Mouse (Mus musculus) heart, adult 2 months (tissue): ENCODE results near the gene Plac1. TPM values are rescaled to one million over a fixed set of nuclear protein-coding genes. Genes with fewer than 3 reads are reported as not detected.

Experiments used
- DNase-seq, 2 experiments: peaks; one replicate each; pipeline ENCODE4 v3.0.0; 2021
- H3K27ac ChIP-seq: fragments of 200-600 bp; 2 replicates; pipeline ENCODE4 v1.8.1; 2022
- H3K27me3 ChIP-seq: fragments of 200-500 bp; 2 replicates; pipeline ENCODE4 v1.6.1; 2012; ENCODE audit warnings: mild to moderate bottlenecking, low read length, inconsistent platforms, mixed read lengths; ENCODE audit not compliant: control insufficient read depth, insufficient read depth
- H3K36me3 ChIP-seq: fragments of 200-500 bp; 2 replicates; pipeline ENCODE4 v1.6.1; 2012; ENCODE audit warnings: low read length, inconsistent platforms; ENCODE audit not compliant: control insufficient read depth, insufficient read depth
- H3K4me1 ChIP-seq: fragments of 200-500 bp; 2 replicates; pipeline ENCODE4 v1.6.1; 2011; ENCODE audit warnings: low read length; ENCODE audit not compliant: control insufficient read depth, insufficient read depth
- H3K4me3 ChIP-seq: fragments of 200-600 bp; 2 replicates; pipeline ENCODE4 v1.8.1; 2022
- H3K79me2 ChIP-seq: fragments of 200-500 bp; replicated peaks from 2 replicates; pipeline ENCODE4 v1.6.1; 2012; ENCODE audit warnings: mild to moderate bottlenecking, inconsistent platforms, low read length, moderate library complexity, mixed read lengths; ENCODE audit not compliant: control insufficient read depth, insufficient read depth
- H3K9ac ChIP-seq: fragments of 200-500 bp; 2 replicates; pipeline ENCODE4 v1.6.1; 2012; ENCODE audit warnings: low read depth, mild to moderate bottlenecking, control low read depth, inconsistent platforms, low read length, mixed read lengths
- CTCF ChIP-seq: fragments of 200-600 bp; IDR thresholded peaks from 2 replicates; pipeline ENCODE4 v1.8.1; 2022; ENCODE audit warnings: antibody characterized with exemption, mild to moderate bottlenecking, moderate library complexity
- EP300 ChIP-seq: fragments of 200-500 bp; IDR thresholded peaks from 2 replicates; pipeline ENCODE4 v1.6.1; 2011; ENCODE audit warnings: low read depth, low read length, control low read depth; ENCODE audit not compliant: insufficient read depth
- POLR2A ChIP-seq: fragments of 200-500 bp; IDR thresholded peaks from 2 replicates; pipeline ENCODE4 v1.6.1; 2011; ENCODE audit warnings: mild to moderate bottlenecking, low read depth, low read length, control low read depth; ENCODE audit not compliant: insufficient read depth
- WGBS: fragments of 180-500 bp; shearing (Covaris S2); methylation state at CpG from one replicate; pipeline ENCODE4 v1.1.7; 2018; 5-methylcytosine and 5-hydroxymethylcytosine counted together
- intact Hi-C: fragments of 180-260 bp; cut with DNase I; formaldehyde crosslinking; loops from one replicate; pipeline ENCODE4 v1.15.1; 2025
- polyA plus RNA-seq: library from polyadenylated mRNA; depleted of rRNA; stranded (reverse); fragments of >200 nt; gene quantifications from 2 replicates; pipeline ENCODE4 v1.2.3, GENCODE M21; 2012
- total RNA-seq, 2 experiments: library from RNA; stranded (reverse); gene quantifications; 2 replicates each; pipeline ENCODE4 v1.2.3; 2021

Plac1 gene
- total and polyA plus RNA-seq, 3 experiments = not detected

- H3K4me1 ChIP-seq = peaks cover 3% of the 10 kb centered on the region
Measured at GRCm38 (mm10) chrX:53211756-53212483, 28.0 kb downstream of the Plac1 start.

DNA sequence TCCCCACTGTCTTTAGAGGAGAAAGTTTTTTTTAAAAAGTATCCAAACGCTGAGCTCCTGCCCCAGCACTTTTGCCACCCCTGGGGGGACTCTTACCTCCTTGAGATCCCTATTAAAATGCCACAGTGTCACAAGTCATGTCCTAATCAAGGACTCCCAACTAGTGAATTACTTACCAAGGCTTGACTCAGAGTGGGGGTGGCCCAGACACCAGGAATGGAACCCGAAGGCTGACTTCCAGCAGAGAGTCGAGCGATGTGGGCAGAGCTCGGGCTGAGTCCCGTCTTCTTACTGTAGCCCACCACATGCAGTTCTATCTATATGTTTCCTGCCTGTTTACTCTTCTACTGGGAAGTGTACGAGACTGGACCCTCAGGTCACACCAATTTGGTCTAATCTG lies 30.5 kb downstream of the Plac1 start:
- Histone ChIP-seq H3K4me1 (peaks cover 1% of the 10 kb centered on the region), H3K4me3 (no peak overlapping the region), H3K79me2 (no peaks in the 10 kb centered on the region), H3K27me3 (no peaks in the 10 kb centered on the region), H3K27ac (no peak overlapping the region), H3K9ac (no peak overlapping the region), H3K36me3 (no peaks in the 10 kb centered on the region)
- TF ChIP-seq CTCF (no peak), POLR2A (no peak), EP300 (no peak)
- WGBS = 71% methylated on average over 7 of the region's 7 CpGs
- DNase-seq = no peak
- intact Hi-C loops = no loop called here

More at GRCm38 (mm10) chrX:53211756-53212483, 28.0 kb downstream of the Plac1 start:
- intact Hi-C loops = loop anchor here (10.0 kb wide), 1 partner anchor 97 kb away; no protein-coding TSS in a partner anchor
- Histone ChIP-seq H3K79me2 (no peaks in the 10 kb centered on the region), H3K4me3 (no peak overlapping the region), H3K36me3 (no peaks in the 10 kb centered on the region), H3K9ac (no peak overlapping the region), H3K27ac (no peak overlapping the region), H3K27me3 (no peaks in the 10 kb centered on the region)
- TF ChIP-seq CTCF (no peak), POLR2A (no peak), EP300 (no peak)
- 41% methylated on average over 7 of the region's 7 CpGs for WGBS
- DNase-seq = peak; percentile 50 to 51

GRCm38 (mm10) chrX:53204690-53205311 lies 35.1 kb downstream of the Plac1 start:
- TF ChIP-seq EP300 (no peak), CTCF (no peak), POLR2A (no peak)
- 30% methylated on average over 3 of the region's 3 CpGs for WGBS
- intact Hi-C loops = no loop called here

GRCm38 (mm10) chrX:53201616-53202015 lies 38.3 kb downstream of the Plac1 start:
- 64% methylated on average over 5 of the region's 5 CpGs for WGBS
- H3K79me2 ChIP-seq = no peaks in the 10 kb centered on the region
- H3K9ac ChIP-seq = no peak overlapping the region
- intact Hi-C loops = no loop called here
- H3K4me3 ChIP-seq = no peak overlapping the region
- no peak for DNase-seq
- no peaks in the 10 kb centered on the region for H3K4me1 ChIP-seq
- no peaks in the 10 kb centered on the region for H3K27me3 ChIP-seq
- TF ChIP-seq EP300 = no peak
- TF ChIP-seq POLR2A = no peak
- no peak for TF ChIP-seq CTCF
- no peaks in the 10 kb centered on the region for H3K36me3 ChIP-seq
- H3K27ac ChIP-seq = no peak overlapping the region

More at GRCm38 (mm10) chrX:53204690-53205311, 35.1 kb downstream of the Plac1 start:
- no peak overlapping the region for H3K4me3 ChIP-seq
- no peak for DNase-seq
- no peaks in the 10 kb centered on the region for H3K36me3 ChIP-seq
- H3K9ac ChIP-seq = no peak overlapping the region
- no peaks in the 10 kb centered on the region; the same call in 1 of the 2 replicates for H3K4me1 ChIP-seq
- H3K79me2 ChIP-seq = no peaks in the 10 kb centered on the region
- no peaks in the 10 kb centered on the region for H3K27me3 ChIP-seq
- no peak overlapping the region for H3K27ac ChIP-seq

DNA sequence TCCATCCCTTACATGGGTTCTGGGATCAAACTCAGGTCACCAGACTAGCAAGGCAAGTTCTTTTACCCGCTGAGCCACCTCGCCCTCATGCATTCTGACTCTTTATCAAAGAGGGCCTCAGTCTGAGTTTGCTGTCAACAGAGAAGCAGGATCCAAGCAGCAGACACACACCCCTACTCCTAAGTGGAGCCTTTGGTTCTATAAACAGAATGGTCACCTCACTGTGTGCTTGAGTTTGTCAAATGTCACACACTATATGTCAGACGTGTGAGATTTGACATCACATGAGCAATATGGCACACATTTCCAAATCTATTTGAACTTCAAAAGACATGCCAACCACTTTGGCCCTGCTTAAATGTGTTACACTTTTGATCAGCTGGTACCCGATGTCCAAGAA lies 42.2 kb downstream of the Plac1 start:
- TF ChIP-seq EP300 = no peak
- no peak for TF ChIP-seq POLR2A
- TF ChIP-seq CTCF = no peak
- Histone ChIP-seq H3K36me3 (no peaks in the 10 kb centered on the region), H3K27me3 (no peaks in the 10 kb centered on the region), H3K4me3 (no peak overlapping the region), H3K27ac (no peak overlapping the region), H3K9ac (no peak overlapping the region), H3K79me2 (no peaks in the 10 kb centered on the region), H3K4me1 (no peaks in the 10 kb centered on the region)
- no peak for DNase-seq
- 58% methylated on average over 4 of the region's 4 CpGs for WGBS
- intact Hi-C loops = no loop called here

GRCm38 (mm10) chrX:53196392-53196791 lies 43.5 kb downstream of the Plac1 start:
- no peak for DNase-seq
- no peaks in the 10 kb centered on the region for H3K4me1 ChIP-seq
- no peaks in the 10 kb centered on the region for H3K27me3 ChIP-seq
- H3K9ac ChIP-seq = no peak overlapping the region
- intact Hi-C loops = no loop called here
- no peak overlapping the region for H3K4me3 ChIP-seq
- no peak for TF ChIP-seq CTCF
- no peak for TF ChIP-seq EP300
- TF ChIP-seq POLR2A = no peak
- H3K79me2 ChIP-seq = no peaks in the 10 kb centered on the region
- no peak overlapping the region for H3K27ac ChIP-seq
- 90% methylated on average over 4 of the region's 5 CpGs for whole genome bisulfite sequencing
- no peaks in the 10 kb centered on the region for H3K36me3 ChIP-seq
